Mouse (Mus musculus) hindbrain, embryonic 15.5 days (tissue): ENCODE results near the gene Mtr. TPM values are rescaled to one million over a fixed set of nuclear protein-coding genes. Genes with fewer than 3 reads are reported as not detected.

Source experiments
- ATAC-seq: fragments of 200-750 bp; cut with Nextera tagmentation; 2 replicates; pipeline ENCODE4 v1.8.0; 2017; ENCODE audit warnings: low read depth, moderate number of reproducible peaks, moderate TSS enrichment; ENCODE audit not compliant: low FRiP score
- H3K27ac ChIP-seq: fragments of 300-500 bp; sonication (generic); replicated peaks from 2 replicates; pipeline ENCODE4 v1.5.1; 2015; ENCODE audit warnings: mild to moderate bottlenecking, inconsistent platforms
- H3K27me3 ChIP-seq: fragments of 300-500 bp; sonication (generic); 2 replicates; pipeline ENCODE4 v1.6.1; 2015; ENCODE audit warnings: control low read depth, inconsistent platforms
- H3K36me3 ChIP-seq: fragments of 300-500 bp; sonication (generic); 2 replicates; pipeline ENCODE4 v1.6.1; 2015; ENCODE audit warnings: control low read depth, inconsistent platforms
- H3K4me1 ChIP-seq: fragments of 300-500 bp; sonication (generic); replicated peaks from 2 replicates; pipeline ENCODE4 v1.6.1; 2015; ENCODE audit warnings: control low read depth, inconsistent platforms
- H3K4me2 ChIP-seq: fragments of 300-500 bp; sonication (generic); 2 replicates; pipeline ENCODE4 v1.6.1; 2015; ENCODE audit warnings: moderate library complexity, mild to moderate bottlenecking, inconsistent platforms
- H3K4me3 ChIP-seq: fragments of 300-500 bp; sonication (generic); 2 replicates; pipeline ENCODE4 v1.5.1; 2015; ENCODE audit warnings: mild to moderate bottlenecking, inconsistent platforms
- H3K9ac ChIP-seq: fragments of 300-500 bp; sonication (generic); 2 replicates; pipeline ENCODE4 v1.6.1; 2015; ENCODE audit warnings: inconsistent platforms
- H3K9me3 ChIP-seq: fragments of 300-500 bp; sonication (generic); 2 replicates; pipeline ENCODE4 v1.6.1; 2016; ENCODE audit warnings: control low read depth, inconsistent platforms
- WGBS: fragments of 180-500 bp; shearing (Covaris S2); methylation state at CpG from one replicate; pipeline ENCODE4 v1.1.7; 2015; 5-methylcytosine and 5-hydroxymethylcytosine counted together
- polyA plus RNA-seq: library from polyadenylated mRNA; unstranded; fragments of >200 nt; fragmentation: Nextera tagmentation; extraction: Ambion mirVana; gene quantifications from 2 replicates; pipeline ENCODE4 v1.2.1, GENCODE M21; 2015

Mtr gene
- polyA plus RNA-seq, 1 experiment from 2014 or later = 4.0 TPM

- WGBS = 99% methylated on average over 4 of the region's 4 CpGs
- no peaks in the 10 kb centered on the region for H3K9me3 ChIP-seq
- no peaks in the 10 kb centered on the region for H3K27me3 ChIP-seq
- no peak overlapping the region for H3K9ac ChIP-seq
- ATAC-seq = no peak
- no peaks in the 10 kb centered on the region for H3K4me1 ChIP-seq
- H3K36me3 ChIP-seq = peaks cover 34% of the 10 kb centered on the region
- no peak overlapping the region for H3K4me3 ChIP-seq
- no peak overlapping the region for H3K27ac ChIP-seq
- no peak overlapping the region for H3K4me2 ChIP-seq
Measured at GRCm38 (mm10) chr13:12228248-12228647, 29.7 kb downstream of the Mtr start.

- Histone ChIP-seq H3K27me3 (no peaks in the 10 kb centered on the region), H3K27ac (no peak overlapping the region), H3K4me1 (no peaks in the 10 kb centered on the region), H3K9ac (no peak overlapping the region), H3K4me3 (no peak overlapping the region), H3K36me3 (peaks cover 33% of the 10 kb centered on the region), H3K4me2 (no peak overlapping the region), H3K9me3 (no peaks in the 10 kb centered on the region)
- ATAC-seq = no peak
- WGBS = 87% methylated on average over 5 of the region's 5 CpGs
Measured at GRCm38 (mm10) chr13:12227606-12228005, 30.3 kb downstream of the Mtr start.

GRCm38 (mm10) chr13:12218603-12219002 lies 39.3 kb downstream of the Mtr start:
- H3K4me3 ChIP-seq = no peak overlapping the region
- 97% methylated on average over 14 of the region's 14 CpGs for WGBS
- no peak overlapping the region for H3K27ac ChIP-seq
- H3K9ac ChIP-seq = no peak overlapping the region
- H3K27me3 ChIP-seq = no peaks in the 10 kb centered on the region
- ATAC-seq = no peak
- H3K36me3 ChIP-seq = peaks cover 23% of the 10 kb centered on the region
- H3K9me3 ChIP-seq = no peaks in the 10 kb centered on the region
- H3K4me2 ChIP-seq = no peak overlapping the region
- H3K4me1 ChIP-seq = no peaks in the 10 kb centered on the region

GRCm38 (mm10) chr13:12214922-12215321 lies 43.0 kb downstream of the Mtr start:
- Histone ChIP-seq H3K4me3 (no peak overlapping the region), H3K9ac (no peak overlapping the region), H3K9me3 (no peaks in the 10 kb centered on the region), H3K27me3 (no peaks in the 10 kb centered on the region), H3K36me3 (peaks cover 8% of the 10 kb centered on the region), H3K4me2 (no peak overlapping the region), H3K4me1 (no peaks in the 10 kb centered on the region), H3K27ac (no peak overlapping the region)
- 85% methylated on average over 5 of the region's 5 CpGs for WGBS
- ATAC-seq = no peak

- H3K36me3 ChIP-seq = peaks cover 14% of the 10 kb centered on the region; the same call in 1 of the 2 replicates
- H3K27me3 ChIP-seq = no peaks in the 10 kb centered on the region
- ATAC-seq = no peak
- WGBS = 74% methylated on average over 2 of the region's 2 CpGs
- no peak overlapping the region for H3K9ac ChIP-seq
- no peaks in the 10 kb centered on the region for H3K4me1 ChIP-seq
- H3K4me2 ChIP-seq = no peak overlapping the region
- H3K4me3 ChIP-seq = no peak overlapping the region
- no peaks in the 10 kb centered on the region for H3K9me3 ChIP-seq
- H3K27ac ChIP-seq = no peak overlapping the region
Measured at GRCm38 (mm10) chr13:12211058-12211457, 46.9 kb downstream of the Mtr start.

- Histone ChIP-seq H3K4me1 (no peaks in the 10 kb centered on the region), H3K36me3 (peaks cover 17% of the 10 kb centered on the region), H3K9me3 (no peaks in the 10 kb centered on the region), H3K4me2 (no peak overlapping the region), H3K4me3 (no peak overlapping the region), H3K9ac (no peak overlapping the region), H3K27me3 (no peaks in the 10 kb centered on the region), H3K27ac (no peak overlapping the region)
- ATAC-seq = peak; percentile 54; the same call in 1 of the 2 replicates
- 81% methylated on average over 10 of the region's 10 CpGs for WGBS
Measured at GRCm38 (mm10) chr13:12210023-12210762, 47.7 kb downstream of the Mtr start.

GRCm38 (mm10) chr13:12200372-12200771 lies 57.5 kb downstream of the Mtr start:
- H3K9ac ChIP-seq = no peak overlapping the region
- no peak overlapping the region for H3K27ac ChIP-seq
- ATAC-seq = no peak
- 89% methylated on average over 5 of the region's 5 CpGs for WGBS
- no peak overlapping the region for H3K4me2 ChIP-seq
- H3K36me3 ChIP-seq = peaks cover 13% of the 10 kb centered on the region
- H3K27me3 ChIP-seq = no peaks in the 10 kb centered on the region
- H3K9me3 ChIP-seq = no peaks in the 10 kb centered on the region
- H3K4me1 ChIP-seq = no peaks in the 10 kb centered on the region
- no peak overlapping the region for H3K4me3 ChIP-seq

GRCm38 (mm10) chr13:12198486-12198885 lies 59.4 kb downstream of the Mtr start:
- H3K27ac ChIP-seq = no peak overlapping the region
- no peaks in the 10 kb centered on the region for H3K27me3 ChIP-seq
- H3K36me3 ChIP-seq = peaks cover 5% of the 10 kb centered on the region; the same call in 1 of the 2 replicates
- H3K9me3 ChIP-seq = no peaks in the 10 kb centered on the region
- no peak overlapping the region for H3K4me3 ChIP-seq
- H3K4me1 ChIP-seq = no peaks in the 10 kb centered on the region
- WGBS = 90% methylated on average over 2 of the region's 2 CpGs
- ATAC-seq = no peak
- H3K4me2 ChIP-seq = no peak overlapping the region
- H3K9ac ChIP-seq = no peak overlapping the region

- no peak for ATAC-seq
- Histone ChIP-seq H3K9me3 (no peaks in the 10 kb centered on the region), H3K4me2 (no peak overlapping the region), H3K9ac (no peak overlapping the region), H3K27ac (no peak overlapping the region), H3K4me3 (no peak overlapping the region), H3K36me3 (peaks cover 5% of the 10 kb centered on the region; the same call in 1 of the 2 replicates), H3K27me3 (no peaks in the 10 kb centered on the region), H3K4me1 (no peaks in the 10 kb centered on the region)
- WGBS = 93% methylated on average over 4 of the region's 4 CpGs
Measured at GRCm38 (mm10) chr13:12196861-12197260, 61.1 kb downstream of the Mtr start.

GRCm38 (mm10) chr13:12196012-12196411 lies 61.9 kb downstream of the Mtr start:
- no peak overlapping the region for H3K9ac ChIP-seq
- ATAC-seq = peak; percentile 77
- no peak overlapping the region for H3K4me2 ChIP-seq
- WGBS = 75% methylated on average over 3 of the region's 3 CpGs
- H3K27ac ChIP-seq = no peak overlapping the region; the same call in 1 of the 2 replicates
- no peaks in the 10 kb centered on the region for H3K27me3 ChIP-seq
- no peaks in the 10 kb centered on the region for H3K9me3 ChIP-seq
- H3K4me3 ChIP-seq = no peak overlapping the region
- H3K36me3 ChIP-seq = peaks cover 5% of the 10 kb centered on the region; the same call in 1 of the 2 replicates
- H3K4me1 ChIP-seq = no peaks in the 10 kb centered on the region

GRCm38 (mm10) chr13:12194942-12195662 lies 62.8 kb downstream of the Mtr start:
- 90% methylated on average over 12 of the region's 12 CpGs for WGBS
- no peaks in the 10 kb centered on the region for H3K9me3 ChIP-seq
- no peak overlapping the region for H3K27ac ChIP-seq
- ATAC-seq = no peak
- no peak overlapping the region for H3K4me2 ChIP-seq
- H3K9ac ChIP-seq = no peak overlapping the region
- H3K4me3 ChIP-seq = no peak overlapping the region
- no peaks in the 10 kb centered on the region for H3K27me3 ChIP-seq
- peaks cover 5% of the 10 kb centered on the region; the same call in 1 of the 2 replicates for H3K36me3 ChIP-seq
- H3K4me1 ChIP-seq = no peaks in the 10 kb centered on the region

- Histone ChIP-seq H3K27ac (no peak overlapping the region), H3K36me3 (peaks cover 4% of the 10 kb centered on the region; the same call in 1 of the 2 replicates), H3K4me2 (no peak overlapping the region), H3K4me3 (no peak overlapping the region), H3K4me1 (no peaks in the 10 kb centered on the region), H3K9ac (no peak overlapping the region), H3K27me3 (no peaks in the 10 kb centered on the region), H3K9me3 (no peaks in the 10 kb centered on the region)
- ATAC-seq = 0 out of 2 replicates have a peak, but pooled peaks have one; percentile 23
- WGBS = 96% methylated on average over 11 of the region's 11 CpGs
Measured at GRCm38 (mm10) chr13:12189219-12189618, 68.7 kb downstream of the Mtr start.
